Mouse (Mus musculus) stomach, embryonic 15.5 days (tissue): ENCODE results near the gene Msh5. TPM values are rescaled to one million over a fixed set of nuclear protein-coding genes. Genes with fewer than 3 reads are reported as not detected.

Experiments
- ATAC-seq: fragments of 200-750 bp; cut with Nextera tagmentation; 2 replicates; pipeline ENCODE4 v1.8.0; 2017; ENCODE audit warnings: low read depth, moderate number of reproducible peaks, moderate TSS enrichment; ENCODE audit not compliant: insufficient read depth, low FRiP score
- H3K27ac ChIP-seq: fragments of 300-500 bp; sonication (generic); 2 replicates; pipeline ENCODE4 v1.5.1; 2015; ENCODE audit warnings: mild to moderate bottlenecking, inconsistent platforms
- H3K27me3 ChIP-seq: fragments of 300-500 bp; sonication (generic); replicated peaks from 2 replicates; pipeline ENCODE4 v1.6.1; 2015; ENCODE audit warnings: inconsistent platforms
- H3K36me3 ChIP-seq: fragments of 300-500 bp; sonication (generic); 2 replicates; pipeline ENCODE4 v1.6.1; 2015; ENCODE audit warnings: inconsistent platforms
- H3K4me1 ChIP-seq: fragments of 300-500 bp; sonication (generic); 2 replicates; pipeline ENCODE4 v1.6.1; 2015; ENCODE audit warnings: inconsistent platforms
- H3K4me2 ChIP-seq: fragments of 300-500 bp; sonication (generic); 2 replicates; pipeline ENCODE4 v1.6.1; 2015; ENCODE audit warnings: mild to moderate bottlenecking, inconsistent platforms
- H3K4me3 ChIP-seq: fragments of 300-500 bp; sonication (generic); replicated peaks from 2 replicates; pipeline ENCODE4 v1.5.1; 2015; ENCODE audit warnings: inconsistent platforms
- H3K9ac ChIP-seq: fragments of 300-500 bp; sonication (generic); 2 replicates; pipeline ENCODE4 v1.6.1; 2015; ENCODE audit warnings: inconsistent platforms
- H3K9me3 ChIP-seq: fragments of 300-500 bp; sonication (generic); 2 replicates; pipeline ENCODE4 v1.6.1; 2016; ENCODE audit warnings: inconsistent platforms
- WGBS: fragments of 180-500 bp; shearing (Covaris S2); methylation state at CpG from one replicate; pipeline ENCODE4 v1.1.7; 2015; 5-methylcytosine and 5-hydroxymethylcytosine counted together
- polyA plus RNA-seq: library from polyadenylated mRNA; unstranded; fragments of >200 nt; fragmentation: Nextera tagmentation; extraction: Ambion mirVana; gene quantifications from 2 replicates; pipeline ENCODE4 v1.2.1, GENCODE M21; 2015

Msh5 gene
- polyA plus RNA-seq, 1 experiment from 2014 or later: 4.8 TPM

DNA sequence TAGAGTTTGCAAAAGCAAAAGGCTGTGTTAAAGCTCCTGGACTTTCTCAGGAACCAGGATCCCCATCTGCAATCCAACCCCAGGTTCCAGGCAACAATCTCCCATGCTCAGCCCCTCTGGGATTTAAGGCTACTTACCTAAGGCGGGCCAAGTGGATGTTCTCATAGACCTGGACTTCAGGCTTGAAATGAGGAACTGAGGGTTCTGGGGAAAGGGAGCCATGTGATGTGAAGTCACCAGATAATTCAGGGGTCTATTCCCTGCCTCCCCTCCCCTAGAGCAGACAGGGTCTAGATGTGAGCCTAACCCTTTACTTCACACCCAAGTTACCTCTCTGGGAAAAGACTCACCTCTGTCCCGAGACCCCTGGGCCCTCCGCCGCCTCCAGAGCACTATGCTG lies 34.2 kb upstream of the Msh5 start:
- Histone ChIP-seq H3K4me2 (no peak overlapping the region), H3K9me3 (no peaks in the 10 kb centered on the region), H3K9ac (no peak overlapping the region), H3K4me3 (no peak overlapping the region), H3K4me1 (peaks cover 10% of the 10 kb centered on the region), H3K27me3 (no peaks in the 10 kb centered on the region), H3K27ac (no peak overlapping the region), H3K36me3 (no peaks in the 10 kb centered on the region)
- 82% methylated on average over 4 of the region's 4 CpGs for WGBS
- no peak for ATAC-seq

- peak overlapping the region; percentile 18; the same call in 1 of the 2 replicates for H3K27ac ChIP-seq
- H3K4me3 ChIP-seq: no peak overlapping the region
- 45% methylated on average over 6 of the region's 6 CpGs for WGBS
- 0 out of 2 replicates have a peak overlapping the region, but pooled peaks have one; percentile 8 for H3K4me2 ChIP-seq
- H3K36me3 ChIP-seq: no peaks in the 10 kb centered on the region
- H3K9me3 ChIP-seq: no peaks in the 10 kb centered on the region
- no peak overlapping the region for H3K9ac ChIP-seq
- no peak for ATAC-seq
- H3K27me3 ChIP-seq: no peaks in the 10 kb centered on the region
- peaks cover 10% of the 10 kb centered on the region for H3K4me1 ChIP-seq
These were observed 33.7 kb upstream of the Msh5 start for GRCm38 (mm10) chr17:35080248-35080647.

DNA sequence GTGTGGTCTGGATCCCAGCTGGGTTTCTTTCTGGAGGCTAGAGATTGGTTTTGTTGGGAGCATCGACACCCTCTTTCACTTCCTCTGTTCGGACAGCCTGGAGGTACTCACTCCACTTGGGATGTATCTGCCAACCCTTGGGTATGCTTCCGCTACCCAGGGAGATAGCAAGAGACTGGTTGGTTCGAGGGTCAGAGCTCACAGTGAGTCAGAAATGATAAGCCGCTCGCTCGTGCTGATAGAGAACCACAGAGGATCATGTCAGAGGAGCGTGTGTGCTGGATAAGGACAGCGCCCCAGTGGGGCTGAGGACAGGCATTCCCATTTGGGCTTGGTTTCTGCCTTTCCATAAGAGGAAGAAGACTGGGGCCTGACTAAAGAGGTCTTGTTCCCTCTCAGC lies 33.2 kb upstream of the Msh5 start:
- H3K4me2 ChIP-seq: 0 out of 2 replicates have a peak overlapping the region, but pooled peaks have one; percentile 8
- no peak overlapping the region for H3K9ac ChIP-seq
- no peak overlapping the region for H3K4me3 ChIP-seq
- H3K4me1 ChIP-seq: peaks cover 10% of the 10 kb centered on the region
- ATAC-seq: peak; percentile 83
- H3K27ac ChIP-seq: peak overlapping the region; percentile 18; the same call in 1 of the 2 replicates
- no peaks in the 10 kb centered on the region for H3K27me3 ChIP-seq
- 47% methylated on average over 9 of the region's 9 CpGs for WGBS
- H3K9me3 ChIP-seq: no peaks in the 10 kb centered on the region
- no peaks in the 10 kb centered on the region for H3K36me3 ChIP-seq

DNA sequence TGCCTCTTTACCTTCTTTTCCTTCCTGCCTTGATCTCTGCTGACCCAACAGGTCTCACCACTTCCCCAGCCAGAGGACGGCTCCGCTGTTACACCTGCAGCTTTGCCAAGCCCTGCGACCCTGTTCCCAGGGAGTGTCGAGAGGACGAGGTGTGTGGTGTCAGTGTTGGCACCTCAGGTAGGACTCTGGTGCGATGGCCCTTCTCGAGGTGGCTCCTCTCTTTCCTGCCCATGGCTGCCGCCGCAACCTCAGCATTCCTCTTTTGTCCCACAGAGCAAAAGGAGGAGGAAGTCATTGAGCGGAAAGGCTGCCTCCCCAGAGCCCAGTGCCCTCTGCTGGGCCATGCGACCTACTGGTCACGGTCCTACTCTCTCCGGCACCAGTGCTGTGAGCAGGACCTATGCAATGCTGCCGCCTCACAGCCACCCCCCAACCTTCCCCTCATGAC lies 31.3 kb upstream of the Msh5 start, which contains the start of gene Ly6g6d:
TSS of gene Ly6g6d (minus strand) at position 280 of the 448 bp plus-strand sequence.
- Histone ChIP-seq H3K4me2 (peak within 1 kb of the TSS; percentile 55), H3K9me3 (no peaks in the 10 kb centered on the region), H3K27ac (peak within 1 kb of the TSS; percentile 68), H3K4me1 (peaks cover 10% of the 10 kb centered on the region), H3K27me3 (no peaks in the 10 kb centered on the region), H3K9ac (no peak within 1 kb of the TSS), H3K4me3 (peak within 1 kb of the TSS; percentile 32), H3K36me3 (no peaks in the 10 kb centered on the region)
- ATAC-seq: peak; percentile 49
- 11% methylated on average over 14 of the region's 14 CpGs for WGBS

DNA sequence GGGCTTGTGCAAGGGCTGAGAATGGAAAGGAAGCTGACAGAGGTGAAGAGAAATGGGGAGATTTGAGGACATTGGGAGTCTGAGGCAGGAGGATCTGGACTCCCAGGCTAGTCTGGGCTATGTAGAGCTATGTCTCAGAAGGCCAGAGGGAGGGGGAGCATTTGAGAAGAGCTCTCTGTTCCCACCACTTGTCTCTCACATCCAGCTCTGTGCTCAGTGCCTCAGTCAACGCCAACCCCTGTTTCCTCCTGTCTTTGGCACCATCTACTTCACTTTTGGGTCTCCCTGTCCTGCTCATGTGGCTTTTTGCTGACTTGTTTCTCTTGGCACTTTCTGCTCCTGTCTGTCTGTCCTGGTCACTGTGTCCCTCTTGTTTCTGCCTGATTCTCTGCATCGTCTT lies 30.7 kb upstream of the Msh5 start:
- Histone ChIP-seq H3K27ac (peak overlapping the region; percentile 68), H3K9me3 (no peaks in the 10 kb centered on the region), H3K27me3 (no peaks in the 10 kb centered on the region), H3K4me3 (peak overlapping the region; percentile 32), H3K9ac (no peak overlapping the region), H3K4me2 (peak overlapping the region; percentile 55), H3K4me1 (peaks cover 10% of the 10 kb centered on the region), H3K36me3 (no peaks in the 10 kb centered on the region)
- 46% methylated on average over 2 of the region's 2 CpGs for WGBS
- no peak for ATAC-seq

DNA sequence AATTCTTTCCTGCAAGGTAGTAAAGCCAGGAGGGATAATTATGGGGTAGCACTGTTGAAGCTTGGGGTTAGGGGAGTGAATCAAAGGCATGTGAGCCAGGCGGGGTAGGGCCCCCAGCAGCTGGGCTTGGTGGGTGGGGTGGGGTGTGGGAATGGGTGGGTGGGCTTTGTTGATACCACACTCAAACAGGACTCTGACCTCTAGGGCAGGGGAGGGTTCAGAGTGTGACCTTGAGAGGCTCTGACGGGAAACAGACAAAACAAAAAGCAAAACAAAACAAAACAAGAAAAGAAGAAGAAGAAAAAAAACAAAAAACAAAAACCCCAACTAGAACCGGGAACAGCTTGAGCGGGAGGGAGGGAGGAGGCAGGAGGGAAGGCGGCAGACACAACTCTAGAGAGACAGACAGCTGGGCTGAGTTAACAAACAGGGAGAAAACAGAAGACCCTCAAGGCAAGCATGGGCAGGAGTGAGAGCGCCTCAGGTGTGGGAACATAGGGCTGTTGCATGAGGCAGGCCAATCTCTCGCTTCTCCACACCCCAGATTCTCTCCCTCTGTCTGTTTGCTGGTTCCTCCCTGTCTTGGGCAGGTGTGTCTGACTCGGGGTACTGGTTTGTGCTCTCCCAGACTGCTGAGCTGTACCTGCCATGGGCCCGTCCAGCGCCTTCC lies 30.1 kb upstream of the Msh5 start, which contains the start of gene Ly6g6e:
TSS of gene Ly6g6e (plus strand) at position 396 of the 670 bp plus-strand sequence.
- Histone ChIP-seq H3K9ac (no peak within 1 kb of the TSS), H3K36me3 (no peaks in the 10 kb centered on the region), H3K4me1 (peaks cover 10% of the 10 kb centered on the region), H3K4me3 (peak within 1 kb of the TSS; percentile 32), H3K27me3 (no peaks in the 10 kb centered on the region), H3K4me2 (peak within 1 kb of the TSS; percentile 55), H3K9me3 (no peaks in the 10 kb centered on the region), H3K27ac (peak within 1 kb of the TSS; percentile 68)
- no peak for ATAC-seq
- WGBS: 30% methylated on average over 10 of the region's 10 CpGs

DNA sequence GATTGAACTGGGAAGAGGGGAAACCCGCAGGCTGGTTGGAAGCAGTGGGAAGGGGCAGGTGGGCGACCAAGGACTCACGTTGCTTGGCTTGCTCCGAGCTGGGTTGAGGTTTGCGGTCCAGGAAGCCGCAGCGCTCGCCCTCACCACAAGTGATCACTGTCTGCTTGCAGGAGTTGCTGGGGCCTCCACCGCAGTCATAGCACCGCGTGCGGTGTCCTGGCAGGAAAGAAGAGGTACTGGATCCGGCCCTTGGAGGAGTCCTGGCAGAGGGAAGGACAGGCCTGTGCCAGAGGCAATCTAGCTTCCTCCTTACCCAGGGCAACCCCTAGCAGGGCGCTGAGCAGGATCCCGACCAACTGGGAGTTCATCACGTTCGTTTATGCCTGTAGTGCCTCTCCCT lies 27.6 kb upstream of the Msh5 start:
- no peak overlapping the region for H3K4me2 ChIP-seq
- no peak for ATAC-seq
- H3K36me3 ChIP-seq: no peaks in the 10 kb centered on the region
- no peak overlapping the region for H3K4me3 ChIP-seq
- H3K4me1 ChIP-seq: peaks cover 7% of the 10 kb centered on the region
- H3K27ac ChIP-seq: no peak overlapping the region
- 46% methylated on average over 17 of the region's 17 CpGs for WGBS
- no peaks in the 10 kb centered on the region for H3K27me3 ChIP-seq
- H3K9ac ChIP-seq: no peak overlapping the region
- H3K9me3 ChIP-seq: no peaks in the 10 kb centered on the region

DNA sequence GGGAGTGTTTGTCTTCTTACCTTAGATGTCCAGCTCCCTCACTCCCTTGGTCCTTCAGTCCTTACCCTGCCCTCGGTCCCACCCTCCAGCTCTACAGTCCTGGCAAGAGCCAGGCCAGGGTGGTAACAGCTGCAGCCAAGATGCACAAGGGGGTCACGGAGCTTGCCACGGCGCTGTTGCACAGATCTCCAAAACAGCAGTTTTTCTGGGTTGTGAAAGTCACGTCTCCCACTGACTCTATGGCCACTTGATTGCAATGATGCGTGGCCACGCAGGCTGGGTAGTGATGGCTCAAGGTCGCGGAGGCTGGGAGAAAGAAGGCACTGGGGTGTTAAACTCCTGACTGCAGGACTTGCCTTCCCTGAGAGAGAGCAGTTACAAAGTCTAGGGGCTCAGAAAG lies 24.9 kb upstream of the Msh5 start:
- 0 out of 2 replicates have a peak, but pooled peaks cover 2% of the 10 kb centered on the region for H3K4me1 ChIP-seq
- 0 out of 2 replicates have a peak, but pooled peaks cover 5% of the 10 kb centered on the region for H3K27me3 ChIP-seq
- H3K9ac ChIP-seq: no peak overlapping the region
- H3K4me3 ChIP-seq: no peak overlapping the region
- H3K4me2 ChIP-seq: no peak overlapping the region
- no peak overlapping the region for H3K27ac ChIP-seq
- ATAC-seq: no peak
- no peaks in the 10 kb centered on the region for H3K36me3 ChIP-seq
- no peaks in the 10 kb centered on the region for H3K9me3 ChIP-seq
- WGBS: 72% methylated on average over 9 of the region's 9 CpGs

- Histone ChIP-seq H3K4me2 (no peak overlapping the region), H3K4me1 (peaks cover under 1% of the 10 kb centered on the region; the same call in 1 of the 2 replicates), H3K4me3 (no peak overlapping the region), H3K27me3 (0 out of 2 replicates have a peak, but pooled peaks cover 6% of the 10 kb centered on the region), H3K9me3 (no peaks in the 10 kb centered on the region), H3K27ac (peak overlapping the region; percentile 52; the same call in 1 of the 2 replicates), H3K36me3 (no peaks in the 10 kb centered on the region), H3K9ac (no peak overlapping the region)
- 35% methylated on average over 6 of the region's 6 CpGs for WGBS
- ATAC-seq: peak; percentile 44; the same call in 1 of the 2 replicates
These were observed 24.1 kb upstream of the Msh5 start for GRCm38 (mm10) chr17:35070556-35071229.

- H3K4me3 ChIP-seq: no peak overlapping the region
- 0 out of 2 replicates have a peak, but pooled peaks cover 6% of the 10 kb centered on the region for H3K27me3 ChIP-seq
- H3K36me3 ChIP-seq: no peaks in the 10 kb centered on the region
- no peak overlapping the region for H3K27ac ChIP-seq
- H3K9me3 ChIP-seq: no peaks in the 10 kb centered on the region
- 65% methylated on average over 17 of the region's 17 CpGs for WGBS
- ATAC-seq: no peak
- H3K4me2 ChIP-seq: no peak overlapping the region
- H3K9ac ChIP-seq: no peak overlapping the region
- H3K4me1 ChIP-seq: peaks cover 23% of the 10 kb centered on the region
These were observed 21.8 kb upstream of the Msh5 start for GRCm38 (mm10) chr17:35068213-35068914.

DNA sequence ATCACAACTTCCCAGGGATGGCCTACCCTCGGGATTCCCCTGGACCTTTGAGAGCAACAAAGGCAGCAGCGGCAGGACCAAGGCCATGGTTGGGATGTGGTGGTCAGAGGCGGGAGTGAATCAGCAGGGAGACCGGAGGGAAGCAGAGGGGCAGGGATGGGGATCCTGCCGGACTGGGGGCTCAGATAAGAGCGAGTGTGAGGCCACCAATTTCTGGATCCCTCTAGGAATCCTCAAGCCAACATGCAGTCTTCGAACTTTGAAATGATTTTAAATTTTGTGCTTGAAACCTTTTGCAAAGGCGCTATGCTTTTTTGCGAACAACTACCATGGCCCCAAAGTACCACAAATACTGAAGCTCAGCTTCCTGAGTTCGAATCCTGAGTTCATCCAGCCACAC lies 19.5 kb upstream of the Msh5 start, which contains the start of gene Mpig6b:
TSS of gene Mpig6b (minus strand) at position 101 of the 400 bp plus-strand sequence.
- ATAC-seq: no peak
- Histone ChIP-seq H3K9ac (no peak within 1 kb of the TSS), H3K4me2 (peak within 1 kb of the TSS; percentile 61), H3K36me3 (peaks cover 7% of the 10 kb centered on the region), H3K4me1 (peaks cover 37% of the 10 kb centered on the region), H3K9me3 (no peaks in the 10 kb centered on the region), H3K4me3 (peak within 1 kb of the TSS; percentile 35), H3K27ac (peak within 1 kb of the TSS; percentile 84), H3K27me3 (0 out of 2 replicates have a peak, but pooled peaks cover 6% of the 10 kb centered on the region)
- 57% methylated on average over 10 of the region's 10 CpGs for WGBS
